Mouse (Mus musculus) heart, embryonic 12.5 days (tissue): ENCODE results near the gene Gm21028. TPM values are rescaled to one million over a fixed set of nuclear protein-coding genes. Genes with fewer than 3 reads are reported as not detected.
"Not testable (repeated sequence)": the region's sequence is repeated elsewhere in the genome, so short reads cannot be mapped to it uniquely, and the experiment has no call there.

Source experiments
- ATAC-seq: fragments of 200-750 bp; cut with Nextera tagmentation; 2 replicates; pipeline ENCODE4 v1.8.0; 2017; ENCODE audit warnings: moderate TSS enrichment, moderate library complexity; ENCODE audit not compliant: insufficient number of reproducible peaks, low FRiP score
- H3K27ac ChIP-seq: fragments of 300-500 bp; sonication (generic); 2 replicates; pipeline ENCODE4 v1.5.1; 2016; ENCODE audit warnings: mild to moderate bottlenecking, moderate library complexity; ENCODE audit not compliant: poor library complexity, severe bottlenecking
- H3K27me3 ChIP-seq: fragments of 300-500 bp; sonication (generic); replicated peaks from 2 replicates; pipeline ENCODE4 v1.6.1; 2016; ENCODE audit warnings: mild to moderate bottlenecking, moderate library complexity
- H3K36me3 ChIP-seq: fragments of 300-500 bp; sonication (generic); 2 replicates; pipeline ENCODE4 v1.6.1; 2016; ENCODE audit warnings: mild to moderate bottlenecking, moderate library complexity
- H3K4me1 ChIP-seq: fragments of 300-500 bp; sonication (generic); replicated peaks from 2 replicates; pipeline ENCODE4 v1.6.1; 2016; ENCODE audit warnings: mild to moderate bottlenecking
- H3K4me2 ChIP-seq: fragments of 300-500 bp; sonication (generic); 2 replicates; pipeline ENCODE4 v1.6.1; 2016; ENCODE audit warnings: mild to moderate bottlenecking, moderate library complexity
- H3K4me3 ChIP-seq: fragments of 300-500 bp; sonication (generic); 2 replicates; pipeline ENCODE4 v1.5.1; 2016; ENCODE audit warnings: mild to moderate bottlenecking
- H3K9ac ChIP-seq: fragments of 300-500 bp; sonication (generic); 2 replicates; pipeline ENCODE4 v1.6.1; 2016; ENCODE audit warnings: mild to moderate bottlenecking, moderate library complexity
- H3K9me3 ChIP-seq: fragments of 300-500 bp; sonication (generic); replicated peaks from 2 replicates; pipeline ENCODE4 v1.6.1; 2016; ENCODE audit warnings: mild to moderate bottlenecking, moderate library complexity
- WGBS: fragments of 180-500 bp; shearing (Covaris S2); methylation state at CpG from one replicate; pipeline ENCODE4 v1.1.7; 2016; 5-methylcytosine and 5-hydroxymethylcytosine counted together
- microRNA-seq: library from miRNA; unstranded; fragments of <30 nt; microRNA quantifications from one replicate; pipeline ENCODE4, GENCODE M21; 2017
- polyA plus RNA-seq: library from polyadenylated mRNA; unstranded; fragments of >200 nt; fragmentation: Nextera tagmentation; extraction: Ambion mirVana; gene quantifications from 2 replicates; pipeline ENCODE4 v1.2.1, GENCODE M21; 2016

Gm21028 gene
- not detected in 2 replicates for polyA plus RNA-seq

DNA sequence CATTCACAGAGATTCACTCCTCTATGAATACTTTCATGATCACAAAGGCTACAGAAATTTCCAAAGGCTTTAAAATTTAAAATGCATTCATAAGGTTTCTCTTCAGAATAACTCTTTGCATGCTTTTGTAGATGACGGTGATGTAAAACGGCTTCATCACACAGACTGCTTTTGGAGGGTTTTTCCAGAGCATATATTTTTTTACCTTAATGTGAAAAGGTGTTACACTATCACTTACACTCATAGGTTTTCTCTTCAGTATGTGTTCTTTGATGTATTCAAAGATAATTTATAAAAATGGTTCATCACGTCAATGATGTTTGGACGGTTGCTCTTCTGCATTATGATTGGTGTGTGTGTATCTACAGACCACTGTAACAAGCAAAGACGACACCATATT, at the start of gene Gm21028:
Gene Gm21028 (minus strand): TSS at position 101 of the 400 bp plus-strand sequence.
- H3K36me3 ChIP-seq: peaks cover 4% of the 10 kb centered on the region; the same call in 1 of the 2 replicates
- ATAC-seq: no peak
- H3K4me1 ChIP-seq: no peaks in the 10 kb centered on the region
- no peak within 1 kb of the TSS for H3K27ac ChIP-seq
- H3K4me3 ChIP-seq: no peak within 1 kb of the TSS
- H3K9me3 ChIP-seq: peaks cover 26% of the 10 kb centered on the region
- H3K27me3 ChIP-seq: no peaks in the 10 kb centered on the region
- H3K9ac ChIP-seq: no peak within 1 kb of the TSS
- 87% methylated on average over 5 of the region's 5 CpGs for WGBS
- H3K4me2 ChIP-seq: no peak within 1 kb of the TSS

DNA sequence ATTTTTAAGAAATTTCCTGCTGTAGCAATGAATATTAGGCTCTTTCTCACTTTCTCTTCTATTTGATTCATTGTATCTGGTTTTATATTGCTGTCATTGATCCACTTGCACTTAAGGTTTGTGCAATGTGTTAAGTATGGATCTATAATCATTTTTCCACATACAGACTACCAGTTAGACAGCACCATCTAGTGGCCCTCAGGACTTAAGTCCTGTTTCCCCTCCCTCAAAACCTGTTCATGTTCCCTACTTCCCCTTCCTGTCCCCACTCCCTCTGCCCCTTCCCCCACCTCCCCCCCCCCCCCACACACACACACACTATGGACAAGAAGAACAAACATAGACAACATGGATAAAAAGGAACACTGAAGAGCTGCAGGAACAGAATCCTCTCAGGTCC, 17.3 kb upstream of the Gm21028 start:
- not testable (repeated sequence) for H3K36me3 ChIP-seq, H3K4me3 ChIP-seq, H3K27me3 ChIP-seq, H3K4me2 ChIP-seq, H3K4me1 ChIP-seq, H3K27ac ChIP-seq, H3K9ac ChIP-seq, ATAC-seq
- H3K9me3 ChIP-seq: peaks cover 46% of the 10 kb centered on the region

- H3K27ac ChIP-seq, ATAC-seq: not testable (repeated sequence)
- WGBS: 81% methylated on average over 11 of the region's 11 CpGs
Measured at GRCm38 (mm10) chr7:42592413-42592812, 14.0 kb upstream of the Gm21028 start, which contains the start of gene Zfp977. Gene Zfp977 (minus strand): TSS chr7:42592547.

DNA sequence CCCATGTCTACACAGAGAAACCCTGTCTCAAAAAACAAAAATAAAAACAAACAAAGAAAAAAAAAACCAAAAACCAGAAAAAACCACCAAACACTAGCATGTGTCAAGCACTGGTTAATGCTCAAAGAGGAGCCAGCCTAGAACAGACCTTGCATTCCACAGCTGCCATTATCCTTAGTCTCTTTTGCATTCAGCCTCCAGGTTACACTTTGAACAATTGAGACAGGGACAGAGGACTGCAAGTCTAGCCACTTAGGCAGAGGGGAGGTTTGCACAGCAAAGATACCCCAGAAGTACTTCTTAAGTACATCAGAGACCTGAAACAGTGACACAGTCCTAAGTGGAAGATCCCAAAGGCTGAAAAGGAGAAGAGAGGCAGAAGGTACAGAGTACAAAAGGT, 12.9 kb upstream of the Gm21028 start:
- ATAC-seq, H3K9ac ChIP-seq, H3K27ac ChIP-seq, H3K4me3 ChIP-seq, H3K36me3 ChIP-seq, H3K4me1 ChIP-seq, H3K27me3 ChIP-seq, H3K4me2 ChIP-seq: not testable (repeated sequence)
- peaks cover 40% of the 10 kb centered on the region for H3K9me3 ChIP-seq

More at GRCm38 (mm10) chr7:42592413-42592812, 14.0 kb upstream of the Gm21028 start, which contains the start of gene Zfp977:
- not testable (repeated sequence) for H3K4me2 ChIP-seq, H3K27me3 ChIP-seq, H3K9ac ChIP-seq, H3K36me3 ChIP-seq, H3K4me1 ChIP-seq, H3K4me3 ChIP-seq
- peaks cover 37% of the 10 kb centered on the region for H3K9me3 ChIP-seq

GRCm38 (mm10) chr7:42551766-42552165, 26.6 kb downstream of the Gm21028 start:
- no peaks in the 10 kb centered on the region for H3K4me1 ChIP-seq
- H3K9me3 ChIP-seq: peaks cover 24% of the 10 kb centered on the region
- no peaks in the 10 kb centered on the region for H3K36me3 ChIP-seq
- ATAC-seq: no peak
- no peak overlapping the region for H3K27ac ChIP-seq
- no peak overlapping the region for H3K4me3 ChIP-seq
- H3K27me3 ChIP-seq: no peaks in the 10 kb centered on the region
- 62% methylated on average over 3 of the region's 3 CpGs for WGBS
- no peak overlapping the region for H3K9ac ChIP-seq
- H3K4me2 ChIP-seq: no peak overlapping the region

Small RNA genes within 50 kb of the gene (microRNA-seq; reads per million reads assigned to microRNA genes)
- gene Gm24938: not detected

Other genes with a start within 250 kb of the Gm21028 start
- gene 4933421I07Rik, start 130.5 kb downstream of the Gm21028 start, polyA plus RNA-seq: not detected in 2 replicates
- 6.3 and 6.6 TPM in 2 replicates for gene Zfp141, start 72.8 kb downstream of the Gm21028 start, polyA plus RNA-seq
- gene Zfp977, start 14.0 kb upstream of the Gm21028 start, polyA plus RNA-seq: 1.7 and 1.9 TPM in 2 replicates
- gene Zfp976, start 64.0 kb upstream of the Gm21028 start, polyA plus RNA-seq: 2.6 and 2.9 TPM in 2 replicates
- 8.1 and 8.5 TPM in 2 replicates for gene Zfp975, start 114.2 kb upstream of the Gm21028 start, polyA plus RNA-seq
- not detected in 2 replicates for gene Gm17067, start 148.4 kb upstream of the Gm21028 start, polyA plus RNA-seq
- gene Vmn2r62, start 214.9 kb upstream of the Gm21028 start, polyA plus RNA-seq: not detected in 2 replicates